Mouse (Mus musculus) left cerebral cortex, adult 9 months (tissue): ENCODE results near the gene Klc4.

Experiments used
- DNase-seq, 2 experiments: peaks; one replicate each; pipeline ENCODE4 v3.0.0; 2022; ENCODE audit warnings: low spot score in 2 of 2

Gene Klc4

DNA sequence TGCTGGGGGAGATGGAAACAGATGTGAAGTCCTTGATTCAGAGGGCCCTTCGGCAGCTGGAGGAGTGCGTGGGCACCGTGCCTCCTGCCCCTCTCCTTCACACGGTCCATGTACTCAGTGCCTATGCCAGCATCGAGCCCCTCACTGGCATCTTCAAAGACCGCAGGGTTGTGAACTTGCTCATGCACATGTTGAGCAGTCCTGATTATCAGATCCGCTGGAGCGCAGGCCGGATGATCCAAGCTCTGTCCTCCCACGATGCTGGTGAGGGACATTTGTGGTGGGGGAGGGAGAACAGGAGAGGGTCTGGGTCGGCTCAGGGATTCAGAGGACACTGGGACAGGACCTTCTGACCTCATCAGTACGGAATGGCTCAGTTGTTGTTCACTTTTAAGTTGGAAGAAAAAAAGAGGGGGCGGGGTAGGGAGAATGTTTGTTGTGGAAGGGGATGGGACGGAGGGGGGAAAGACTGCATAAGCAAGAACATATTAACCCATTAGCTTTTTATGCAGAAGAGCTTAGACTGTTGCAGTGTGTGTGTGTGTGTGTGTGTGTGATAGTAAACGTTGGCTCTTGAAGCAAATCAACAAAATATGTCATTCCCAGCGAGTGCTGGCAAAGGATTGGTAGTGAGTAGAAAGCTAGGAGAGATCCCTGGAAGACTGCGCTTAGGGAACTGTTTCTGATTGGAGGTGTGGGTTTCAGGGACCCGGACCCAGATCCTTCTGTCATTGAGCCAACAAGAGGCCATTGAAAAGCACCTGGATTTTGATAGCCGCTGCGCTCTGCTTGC, 6.1 kb upstream of the Klc4 start:
- no peak for DNase-seq

DNA sequence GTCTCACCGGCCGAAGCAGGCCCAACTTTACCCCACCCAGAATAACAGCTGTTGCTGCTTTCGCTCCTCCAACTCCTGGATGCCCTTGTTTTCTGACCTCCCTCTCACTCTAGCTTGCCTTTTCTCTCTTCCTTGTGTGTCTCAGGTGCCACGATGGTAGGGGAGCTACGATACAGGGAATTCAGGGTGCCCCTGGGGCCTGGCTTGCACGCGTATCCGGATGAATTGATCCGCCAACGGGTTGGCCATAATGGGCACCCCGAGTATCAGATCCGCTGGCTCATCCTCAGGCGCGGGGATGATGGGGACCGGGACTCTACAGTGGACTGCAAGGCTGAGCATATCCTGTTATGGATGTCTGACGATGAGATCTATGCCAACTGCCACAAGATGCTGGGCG, 5.5 kb upstream of the Klc4 start:
- no peak for DNase-seq

GRCm38 (mm10) chr17:46650232-46651031, 4.6 kb upstream of the Klc4 start, which contains the start of gene Cul7:
TSS of gene Cul7 (plus strand) at chr17:46650337.
- DNase-seq, result peak; percentile 79 to 87

GRCm38 (mm10) chr17:46649811-46650210, 4.0 kb upstream of the Klc4 start:
- DNase-seq, result no peak

DNA sequence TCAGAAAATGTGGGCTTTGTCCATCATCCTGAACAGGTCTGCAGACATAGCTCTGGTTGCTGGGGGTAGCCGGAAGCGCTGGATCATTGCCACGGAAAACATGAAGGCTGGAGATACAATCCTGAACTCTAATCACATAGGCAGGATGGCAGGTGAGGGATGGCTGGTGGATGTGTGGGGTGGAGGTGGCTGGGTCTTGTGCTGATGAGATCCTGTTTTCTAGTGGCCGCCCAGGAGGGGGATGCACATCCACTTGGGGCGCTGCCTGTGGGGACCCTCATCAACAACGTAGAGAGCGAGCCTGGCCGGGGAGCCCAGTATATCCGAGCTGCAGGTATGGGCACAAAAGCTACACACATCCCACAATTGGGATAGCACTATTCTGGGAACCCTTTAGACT, 2.6 kb upstream of the Klc4 start:
- no peak for DNase-seq

GRCm38 (mm10) chr17:46647279-46647678, 1.5 kb upstream of the Klc4 start:
- DNase-seq, result no peak

- no peak for DNase-seq
These were observed 470 bp upstream of the Klc4 start for GRCm38 (mm10) chr17:46646322-46646662.

- DNase-seq, result no peak
These were observed 826 bp downstream of the Klc4 start for GRCm38 (mm10) chr17:46644916-46645475.

GRCm38 (mm10) chr17:46644152-46644805, 1.5 kb downstream of the Klc4 start:
- DNase-seq, result no peak

DNA sequence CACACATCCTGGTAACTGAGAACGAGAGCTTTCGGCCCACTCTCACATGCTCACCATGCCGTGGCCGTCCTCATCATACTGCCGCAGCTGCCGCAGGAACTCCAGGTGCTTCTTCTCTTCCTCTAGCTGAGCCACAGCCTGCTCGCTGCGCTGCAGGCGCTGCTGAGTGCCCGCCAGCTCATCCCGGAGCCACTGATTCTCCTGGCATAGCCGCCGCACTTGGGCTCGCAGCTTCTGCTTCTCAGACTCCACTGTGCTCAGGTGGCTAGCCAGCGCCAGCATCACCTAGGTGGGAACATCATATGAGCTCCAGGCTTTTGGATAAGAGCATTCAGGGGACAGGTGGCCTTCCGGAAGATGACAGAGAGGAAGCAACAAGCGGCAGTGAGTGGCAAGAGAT, 3.8 kb downstream of the Klc4 start:
- no peak for DNase-seq

DNA sequence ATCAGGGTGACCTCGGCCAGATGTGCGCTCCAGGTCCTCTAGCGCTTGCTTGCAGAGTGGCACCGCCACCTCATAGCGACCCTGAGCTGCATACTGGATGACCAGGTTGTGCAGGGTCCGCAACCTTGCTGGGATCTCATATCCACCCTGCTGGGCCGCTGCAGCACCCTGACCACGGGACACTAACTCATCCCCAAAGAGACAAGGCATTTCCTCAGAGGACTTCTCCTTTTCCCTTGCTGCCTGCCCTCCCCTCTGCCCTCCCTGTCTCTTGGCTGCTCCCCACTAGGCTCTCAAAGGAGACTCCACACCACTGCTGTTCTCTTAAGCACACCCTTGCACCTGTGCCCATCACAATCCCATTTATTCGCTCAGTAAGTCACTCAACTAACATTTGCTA, 5.9 kb downstream of the Klc4 start:
- no peak for DNase-seq

- DNase-seq, result peak in 1 of 2 experiments; percentile 83
These were observed 8.8 kb downstream of the Klc4 start for GRCm38 (mm10) chr17:46636831-46637523.

DNA sequence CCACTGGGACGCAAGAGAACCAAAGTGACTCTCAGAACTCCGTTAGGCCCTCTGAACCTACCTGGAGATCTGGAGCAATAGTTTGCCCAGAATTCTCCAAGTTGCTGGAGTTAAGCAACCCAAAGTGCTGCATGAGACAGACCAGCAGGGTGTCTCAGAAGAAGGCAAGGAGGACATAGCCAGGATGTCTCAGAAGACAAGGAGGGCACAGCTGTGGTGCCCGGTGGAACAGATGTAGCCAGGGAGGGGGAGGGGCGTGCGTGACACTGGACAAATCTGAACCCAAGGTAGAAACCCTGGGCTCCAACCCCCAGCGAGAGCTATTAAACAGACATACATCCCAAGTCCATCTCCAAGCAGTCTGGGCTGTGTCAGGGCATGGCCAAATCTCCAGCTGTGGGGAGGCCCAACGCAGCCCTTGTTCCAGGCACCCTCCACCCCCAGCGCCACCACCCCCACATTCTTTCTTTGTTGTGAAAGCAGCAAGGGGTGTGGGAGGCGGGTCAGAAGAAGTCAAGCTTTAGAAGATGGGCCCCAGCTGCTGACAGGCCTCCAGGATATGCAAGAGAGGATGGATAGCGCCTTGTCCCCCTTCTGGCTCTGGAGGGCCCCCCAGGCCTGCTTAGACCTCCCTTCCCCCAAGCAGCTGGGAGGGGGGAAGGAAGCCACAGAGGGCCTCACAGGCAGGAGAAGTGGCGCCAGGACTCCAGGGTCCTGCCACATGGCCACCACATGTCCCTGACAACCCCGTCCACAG, 16.0 kb downstream of the Klc4 start:
- DNase-seq, result no peak

DNA sequence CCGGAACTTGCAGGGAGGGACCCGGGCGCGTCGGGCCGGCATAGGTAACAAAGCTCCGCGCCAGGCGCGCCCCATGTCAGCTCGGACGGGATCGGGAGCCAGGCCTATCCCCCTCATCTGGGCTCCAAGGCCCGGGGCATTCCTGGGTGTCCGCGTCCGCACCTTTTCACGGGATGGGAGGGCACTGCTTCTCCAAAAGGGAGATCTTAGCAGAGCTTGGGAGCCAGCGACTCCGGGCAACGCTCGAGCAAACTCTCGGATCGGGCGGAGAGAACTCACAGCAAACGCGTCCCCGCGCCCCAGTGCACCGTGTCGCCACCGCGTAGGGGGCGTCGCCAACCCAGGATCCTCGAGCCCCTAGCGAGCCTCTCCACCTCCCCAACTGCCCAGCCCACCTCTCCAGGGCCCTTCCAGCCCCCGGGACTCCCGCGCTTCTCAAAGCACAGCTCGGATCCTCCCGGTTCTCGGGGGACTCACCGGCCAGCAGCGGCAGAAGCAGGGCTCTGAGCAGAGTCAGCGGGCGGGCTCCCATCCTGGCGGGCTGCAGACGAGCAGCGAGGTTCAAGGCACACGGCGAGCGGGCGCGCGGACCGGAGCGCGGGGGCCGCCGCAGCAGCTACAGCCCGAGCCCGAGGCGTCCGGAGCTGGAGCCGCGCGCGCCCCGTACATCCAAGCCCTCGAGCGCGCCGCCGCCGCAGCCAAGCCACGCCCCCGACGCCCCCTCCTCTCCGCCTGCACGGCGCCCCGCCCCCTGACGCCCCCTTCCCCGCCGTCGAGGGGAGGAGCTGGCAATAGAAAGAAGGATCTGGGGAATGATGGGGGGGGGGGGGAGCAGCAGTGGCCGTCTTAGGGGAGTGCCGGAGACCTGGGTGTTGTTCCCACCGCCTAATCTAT, 16.8 kb downstream of the Klc4 start, which contains the start of gene Ptk7:
TSS of gene Ptk7 (minus strand) at position 714 of the 894 bp plus-strand sequence.
- no peak for DNase-seq

- DNase-seq, result no peak
These were observed 17.4 kb downstream of the Klc4 start for GRCm38 (mm10) chr17:46628471-46628790.

- DNase-seq, result no peak
These were observed 18.4 kb downstream of the Klc4 start for GRCm38 (mm10) chr17:46627409-46627808.

- no peak for DNase-seq
These were observed 21.2 kb downstream of the Klc4 start for GRCm38 (mm10) chr17:46624598-46624997.

DNA sequence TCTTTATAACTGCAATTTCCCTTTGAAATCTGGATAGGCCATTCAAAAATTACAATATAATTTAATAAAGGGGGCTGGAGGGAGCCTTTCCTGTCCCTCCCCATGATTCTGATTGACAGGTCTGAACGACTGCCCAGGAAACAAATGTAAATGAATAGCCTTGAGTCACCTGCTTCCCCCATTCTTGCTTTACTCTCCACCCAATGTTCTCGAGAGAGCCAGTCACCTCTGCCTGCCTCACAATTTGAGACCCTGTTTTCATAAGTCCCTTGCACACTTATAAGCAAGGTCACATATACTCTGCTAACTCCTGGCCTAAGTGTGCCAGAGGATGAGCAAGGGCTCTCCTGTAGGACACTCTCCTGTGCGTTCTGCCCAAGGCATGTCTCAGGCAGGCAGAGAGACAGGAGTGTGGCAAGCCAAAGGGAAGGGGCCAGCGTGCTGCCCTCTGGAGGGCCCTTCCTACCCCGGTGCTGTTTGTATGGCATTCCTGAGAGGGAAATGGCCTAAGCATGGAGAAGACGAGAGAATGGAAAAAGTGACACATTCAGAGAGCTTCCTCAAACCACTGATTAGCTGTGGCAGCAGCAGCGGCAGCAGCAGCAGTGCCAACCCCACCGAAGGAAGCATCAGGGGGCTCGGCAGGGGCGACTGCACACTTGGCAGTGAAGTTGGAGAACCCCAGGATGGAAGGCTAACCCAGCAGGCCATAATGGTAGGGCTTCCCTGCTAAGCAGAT, 21.8 kb downstream of the Klc4 start:
- DNase-seq, result no peak

GRCm38 (mm10) chr17:46622269-46622668, 23.6 kb downstream of the Klc4 start:
- no peak for DNase-seq
